Mouse (Mus musculus) heart, postnatal 0 days (tissue): ENCODE measurements around the gene Nsd1.

Experiments used
- CTCF ChIP-seq: IDR thresholded peaks from 2 replicates; pipeline ENCODE4 v1.5.1; 2016; ENCODE audit warnings: antibody characterized with exemption, control low read depth, low read depth
- EP300 ChIP-seq: IDR thresholded peaks from 2 replicates; pipeline ENCODE4 v1.6.1; 2016; ENCODE audit warnings: antibody characterized with exemption, low read depth

DNA sequence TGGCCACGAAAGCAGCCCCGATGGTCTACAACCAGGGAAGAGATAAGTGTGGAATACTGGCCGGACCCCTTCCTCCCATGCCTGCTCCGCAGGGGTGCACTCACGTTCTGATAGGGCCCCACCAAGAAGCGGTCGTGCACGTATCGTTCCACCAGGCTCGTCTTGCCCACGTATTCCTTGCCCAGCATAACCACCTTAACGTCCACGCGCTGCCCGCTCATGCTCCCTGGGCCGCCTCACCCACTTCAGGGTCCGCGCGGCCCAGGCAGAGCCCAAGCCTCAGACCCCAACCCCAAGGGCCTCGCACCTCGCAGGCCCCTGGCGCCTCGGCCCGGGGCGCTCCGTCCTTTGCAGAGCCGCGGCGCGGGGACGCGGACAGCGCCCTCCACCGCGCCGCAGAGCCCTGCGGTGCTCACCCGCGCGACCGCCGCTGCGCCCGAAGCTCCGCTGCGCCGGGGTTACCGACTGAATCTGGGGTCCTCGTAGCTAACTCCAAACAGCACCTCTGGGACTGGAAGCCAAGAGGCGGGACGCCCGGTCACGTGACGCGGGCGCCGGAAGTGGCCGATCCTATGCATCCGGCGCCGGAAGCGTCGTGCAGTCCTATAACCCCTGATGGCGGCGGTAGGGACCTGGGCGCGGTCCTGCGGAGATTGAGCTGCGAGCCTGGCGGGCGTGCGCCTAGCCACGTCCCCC lies 112.0 kb downstream of the Nsd1 start, which contains the start of gene Rab24:
- TF ChIP-seq CTCF (no peak), EP300 (no peak)
